Mouse (Mus musculus): ENCODE results near the gene Pcgf2.

DNA sequence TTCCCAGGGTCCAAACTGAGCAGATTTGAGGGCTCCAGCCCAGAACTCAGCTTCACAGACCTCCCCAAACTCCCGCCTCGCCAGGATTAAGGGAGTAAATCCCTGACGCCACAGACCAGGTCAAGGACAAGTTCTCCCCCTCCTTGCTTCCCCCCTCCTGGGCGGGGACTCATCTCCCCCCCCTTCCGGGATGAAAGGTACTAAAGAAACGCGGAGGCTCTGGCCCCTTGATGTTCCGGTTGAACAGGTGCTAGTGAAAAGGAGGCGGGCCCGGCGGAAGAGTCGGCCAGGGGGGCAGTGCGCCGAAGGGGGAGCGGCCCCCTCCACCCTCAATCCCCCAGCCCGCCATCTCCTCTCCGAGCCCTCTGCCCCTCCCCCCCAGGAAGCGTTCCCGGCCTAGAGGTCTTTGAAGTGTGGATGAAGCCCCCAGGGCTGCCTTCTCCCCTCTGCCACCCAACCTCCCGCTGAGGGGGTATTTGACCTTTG is 38.6 kb downstream of the Pcgf2 start:
- TF ChIP-seq CTCF (IDR thresholded peaks at IDR 0.05; ENCODE audit: low read depth, low read length) (no peak), GATA1 (IDR thresholded peaks at IDR 0.05; ENCODE audit: borderline replicate concordance, low read length) (no peak), TAL1 (conservative IDR thresholded peaks at IDR 0.05; ENCODE audit: low read depth, low read length) (no peak), POLR2AphosphoS5 (IDR thresholded peaks at IDR 0.05; ENCODE audit: insufficient replicate concordance, low read depth, low read length) (no peak)
